Mouse (Mus musculus) CH12.LX (cell line): ENCODE measurements around the gene 2900011O08Rik. TPM values are rescaled to one million over a fixed set of nuclear protein-coding genes. Genes with fewer than 3 reads are reported as not detected.
A peak's percentile ranks its signal among the peaks of the same experiment; 100 is the strongest.

Experiments used
- DNase-seq: peaks from one replicate; pipeline ENCODE4 v3.0.0-alpha.2; 2013; ENCODE audit errors: extremely low read depth
- H3K27ac ChIP-seq: 2 replicates; pipeline ENCODE4 v1.5.1; 2012; ENCODE audit warnings: low read depth, mild to moderate bottlenecking, control low read depth, moderate library complexity; ENCODE audit not compliant: insufficient read depth
- H3K27me3 ChIP-seq: replicated peaks from 2 replicates; pipeline ENCODE3; 2012; ENCODE audit warnings: inconsistent platforms
- H3K36me3 ChIP-seq, 2 experiments: replicated peaks in 1 of 2; 2 replicates each; pipeline versions ENCODE3 to v1.6.1; 2012; ENCODE audit warnings: inconsistent platforms in 1 of 2, low read length in 1 of 2, mild to moderate bottlenecking in 1 of 2, mixed read lengths in 1 of 2, moderate library complexity in 1 of 2; ENCODE audit not compliant: control insufficient read depth in 1 of 2, insufficient read depth in 1 of 2
- H3K4me1 ChIP-seq, 2 experiments: 2 replicates each; pipeline ENCODE4 v1.6.1; 2012; ENCODE audit warnings: inconsistent platforms in 1 of 2, moderate library complexity in 1 of 2; ENCODE audit not compliant: insufficient read depth in 2 of 2, control insufficient read depth in 1 of 2
- H3K4me2 ChIP-seq: 2 replicates; pipeline ENCODE4 v1.6.1; 2012; ENCODE audit warnings: low read depth, mild to moderate bottlenecking, control low read depth; ENCODE audit not compliant: poor library complexity, insufficient read depth, severe bottlenecking
- H3K4me3 ChIP-seq, 3 experiments: fragments of 150-350 bp in 1 of 3; sonication (generic) in 1 of 3; replicated peaks in 1 of 3; 2 replicates each; pipeline versions ENCODE3 to v1.5.1; 2011 to 2012; ENCODE audit warnings: low read depth in 2 of 3, low read length in 2 of 3, mild to moderate bottlenecking in 2 of 3, moderate library complexity in 2 of 3, control low read depth in 1 of 3, improper control_type of control experiment in 1 of 3, inconsistent platforms in 1 of 3, mixed read lengths in 1 of 3; ENCODE audit not compliant: poor library complexity in 1 of 3
- H3K79me2 ChIP-seq: replicated peaks from 2 replicates; pipeline ENCODE4 v1.6.1; 2012; ENCODE audit warnings: mild to moderate bottlenecking, moderate library complexity; ENCODE audit not compliant: control insufficient read depth, poor library complexity, insufficient read depth, severe bottlenecking; ENCODE audit errors: extremely low read depth
- H3K9ac ChIP-seq: 2 replicates; pipeline ENCODE4 v1.6.1; 2012; ENCODE audit warnings: low read depth, mild to moderate bottlenecking, control low read depth, moderate library complexity; ENCODE audit not compliant: insufficient read depth
- H3K9me3 ChIP-seq: replicated peaks from 2 replicates; pipeline ENCODE3; 2012; ENCODE audit warnings: low read length, inconsistent platforms, mixed read lengths
- CHD2 ChIP-seq: IDR thresholded peaks from 2 replicates; pipeline ENCODE4 v1.6.1; 2011; ENCODE audit warnings: low read length, improper control_type of control experiment
- E2F4 ChIP-seq: IDR thresholded peaks from 2 replicates; pipeline ENCODE4 v1.6.1; 2011; ENCODE audit warnings: low read depth, low read length, improper control_type of control experiment; ENCODE audit not compliant: insufficient replicate concordance
- ELF1 ChIP-seq: IDR thresholded peaks from 2 replicates; pipeline ENCODE4 v1.6.1; 2014; ENCODE audit warnings: low read depth, mild to moderate bottlenecking, inconsistent platforms, low read length, improper control_type of control experiment
- KAT2A ChIP-seq: IDR thresholded peaks from 2 replicates; pipeline ENCODE4 v1.6.1; 2012; ENCODE audit warnings: low read length, improper control_type of control experiment, inconsistent platforms; ENCODE audit not compliant: insufficient replicate concordance
- MEF2A ChIP-seq: IDR thresholded peaks from 2 replicates; pipeline ENCODE4 v1.6.1; 2014; ENCODE audit warnings: low read depth, mild to moderate bottlenecking, inconsistent platforms, low read length, improper control_type of control experiment, borderline replicate concordance
- NRF1 ChIP-seq: IDR thresholded peaks from 2 replicates; pipeline ENCODE4 v1.6.1; 2014; ENCODE audit warnings: low read depth, mild to moderate bottlenecking, inconsistent platforms, low read length, improper control_type of control experiment, moderate library complexity
- RAD21 ChIP-seq: IDR thresholded peaks from 2 replicates; pipeline ENCODE4 v1.6.1; 2011; ENCODE audit warnings: low read depth, mild to moderate bottlenecking, low read length, improper control_type of control experiment, moderate library complexity
- SIN3A ChIP-seq: IDR thresholded peaks from 2 replicates; pipeline ENCODE4 v1.6.1; 2012; ENCODE audit warnings: low read length, improper control_type of control experiment, inconsistent platforms
- TBP ChIP-seq: conservative IDR thresholded peaks from 2 replicates; pipeline ENCODE4 v1.6.1; 2011; ENCODE audit warnings: low read depth, low read length, improper control_type of control experiment
- TCF12 ChIP-seq: IDR thresholded peaks from 2 replicates; pipeline ENCODE4 v1.6.1; 2014; ENCODE audit warnings: low read depth, mild to moderate bottlenecking, inconsistent platforms, low read length, improper control_type of control experiment
- ZC3H11A ChIP-seq: IDR thresholded peaks from 2 replicates; pipeline ENCODE4 v1.6.1; 2012; ENCODE audit warnings: low read depth, mild to moderate bottlenecking, inconsistent platforms, low read length, improper control_type of control experiment
- ZKSCAN1 ChIP-seq: IDR thresholded peaks from 2 replicates; pipeline ENCODE4 v1.6.1; 2012; ENCODE audit warnings: low read depth, inconsistent platforms, low read length, improper control_type of control experiment, borderline replicate concordance
- ZNF384 ChIP-seq: IDR thresholded peaks from 2 replicates; pipeline ENCODE4 v1.6.1; 2012; ENCODE audit warnings: low read depth, low read length, improper control_type of control experiment, inconsistent platforms
- dilution Hi-C: fragments of 300-500 bp; cut with MboI; formaldehyde crosslinking; loops from 2 replicates; pipeline ENCODE4 v1.14.3; 2020; ENCODE audit warnings: low sequenced_read_pairs; ENCODE audit not compliant: extremely low pct_unique_long_range_greater_than_20kb, extremely low pct_ligation_motif_present
- in situ Hi-C: fragments of 300-500 bp; cut with MboI; formaldehyde crosslinking; loops from 3 replicates; pipeline ENCODE4 v1.14.3; 2019; ENCODE audit warnings: low sequenced_read_pairs, low pct_ligation_motif_present, low pct_unique_long_range_greater_than_20kb, mixed read lengths
- polyA plus RNA-seq: library from polyadenylated mRNA; unstranded; fragments of >175 nt; gene quantifications from 2 replicates; pipeline ENCODE4 v1.2.1, GENCODE M21; 2012; ENCODE audit warnings: low read depth; ENCODE audit not compliant: insufficient read length
- total RNA-seq, 2 experiments: library from RNA; depleted of rRNA; stranded (reverse); fragments of 300-350 nt in 1 of 2; fragments of >200 nt in 1 of 2; gene quantifications; 2 replicates each; pipeline ENCODE4 v1.2.3; 2012 to 2014

Gene 2900011O08Rik
- total and polyA plus RNA-seq, 3 experiments, result not detected

- Histone ChIP-seq H3K9me3 (no peaks in the 10 kb centered on the region), H3K9ac (no peak overlapping the region), H3K79me2 (no peaks in the 10 kb centered on the region), H3K27ac (no peak overlapping the region), H3K4me1 (peaks cover 0 to 16% of the 10 kb centered on the region in 2 experiments; a peak in 3 of 4 replicates), H3K4me2 (no peak overlapping the region), H3K36me3 (peaks cover 22 to 38% of the 10 kb centered on the region in 2 experiments), H3K27me3 (no peaks in the 10 kb centered on the region), H3K4me3 (no peak overlapping the region)
- in situ Hi-C loops (no loop called here), dilution Hi-C loops (no loop called here)
- no peak for DNase-seq
- TF ChIP-seq TCF12 (no peak), NRF1 (no peak), SIN3A (no peak), TBP (no peak), MEF2A (no peak), ZC3H11A (no peak)
Measured at GRCm38 (mm10) chr16:14105891-14106290, 119.5 kb downstream of the 2900011O08Rik start.

- Histone ChIP-seq H3K36me3 (peaks cover 51 to 71% of the 10 kb centered on the region in 2 experiments), H3K27ac (no peak overlapping the region; the same call in 1 of the 2 replicates), H3K27me3 (no peaks in the 10 kb centered on the region), H3K4me1 (peaks cover 0 to 35% of the 10 kb centered on the region in 2 experiments; a peak in 3 of 4 replicates), H3K79me2 (no peaks in the 10 kb centered on the region), H3K4me3 (no peak overlapping the region), H3K9ac (no peak overlapping the region), H3K4me2 (no peak overlapping the region), H3K9me3 (no peaks in the 10 kb centered on the region)
- in situ Hi-C loops (no loop called here), dilution Hi-C loops (no loop called here)
- no peak for TF ChIP-seq ZKSCAN1
- TF ChIP-seq MEF2A, result no peak
- no peak for TF ChIP-seq KAT2A
- TF ChIP-seq RAD21, result no peak
- no peak for TF ChIP-seq E2F4
- no peak for TF ChIP-seq CHD2
- no peak for TF ChIP-seq ELF1
- peak; percentile 62; the same call in 1 of the 2 replicates for TF ChIP-seq ZNF384
- DNase-seq, result peak; percentile 51
Measured at GRCm38 (mm10) chr16:14109651-14110230, 123.3 kb downstream of the 2900011O08Rik start.
